Mouse (Mus musculus): ENCODE measurements around the gene Rabgap1.

DNA sequence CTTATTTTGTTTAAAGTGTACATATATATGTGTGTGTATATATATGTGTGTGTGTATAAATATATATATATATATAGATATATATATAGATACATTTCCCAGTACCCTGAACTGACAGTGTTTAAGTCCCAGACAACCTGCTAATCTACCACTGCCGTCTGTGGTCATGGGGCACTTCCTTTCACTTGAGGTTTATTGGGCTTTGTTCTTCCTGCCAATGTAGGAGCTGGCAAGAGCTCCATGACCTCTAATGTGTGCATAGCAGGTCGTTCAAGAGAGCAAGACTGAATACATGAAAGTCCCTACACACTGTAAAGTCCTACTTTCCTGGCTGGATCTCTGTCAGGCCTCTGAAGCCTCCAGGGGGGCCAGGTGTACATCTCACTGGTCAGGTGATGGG, 122.5 kb downstream of the Rabgap1 start:
- TF ChIP-seq POLR2A (IDR thresholded peaks at IDR 0.05; ENCODE audit: control insufficient read depth, low read depth, low read length) (no peak), CTCF (IDR thresholded peaks at IDR 0.05; ENCODE audit: control insufficient read depth, insufficient read depth, insufficient replicate concordance, low read depth, low read length) (no peak)

All from testis, adult 2 months (tissue).